8 mouse cellular contexts compared by ENCODE assay signal in the genomic region with DNA sequence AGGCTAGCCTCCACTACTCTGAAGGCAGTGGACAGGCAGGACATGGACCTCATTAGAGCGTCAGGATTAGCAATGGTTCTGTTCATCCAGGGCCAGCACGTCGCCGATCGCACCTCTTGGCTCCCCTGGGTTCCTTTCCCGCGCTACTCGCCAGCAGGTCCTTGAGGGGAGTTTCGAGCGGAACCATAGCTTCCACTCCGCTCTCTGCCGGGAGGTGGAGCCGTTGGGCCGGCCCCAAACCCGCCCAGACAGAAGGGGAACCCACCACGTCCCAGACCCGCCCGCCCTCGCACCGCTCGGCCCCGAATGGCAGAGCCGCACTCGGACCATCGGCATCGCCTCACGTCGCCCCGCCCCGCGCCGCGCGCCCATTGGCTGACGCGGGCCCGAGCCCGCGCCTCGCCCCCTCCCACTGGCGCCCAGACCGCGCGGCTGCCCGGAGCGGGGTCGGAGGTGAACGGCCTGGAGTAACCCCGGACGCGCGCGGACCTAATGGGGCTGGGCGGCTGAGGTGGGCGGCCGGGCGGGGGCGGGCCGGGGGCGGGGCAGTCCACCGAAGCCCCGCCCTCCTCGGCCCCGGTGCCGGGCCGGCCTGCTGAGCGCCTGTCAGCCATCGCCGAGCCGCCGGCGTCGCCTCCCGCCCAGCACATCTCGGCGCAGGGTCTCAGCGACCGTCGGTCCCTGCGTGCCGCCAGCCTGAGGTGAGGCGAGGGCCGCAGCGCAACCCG. TPM values are rescaled to one million over a fixed set of nuclear protein-coding genes. Genes with fewer than 3 reads are reported as not detected.
DNase-seq lines count a peak whose midpoint lies in the region; ATAC-seq lines count a peak whose summit lies in the region.

No protein-coding gene starts in this region.

- no peaks in the 10 kb centered on the region for H3K27me3 ChIP-seq in heart, embryonic 14.5 days (ENCODE audit: control insufficient read depth, insufficient read depth, low read length)
- no peaks in the 10 kb centered on the region for H3K27me3 ChIP-seq in liver, embryonic 12.5 days (replicated peaks)
- H3K27me3 ChIP-seq in splenic B cell, adult 2 months (ENCODE audit: control insufficient read depth, insufficient read depth, low read length, poor library complexity, severe bottlenecking) = no peaks in the 10 kb centered on the region

- H3K4me3 ChIP-seq in heart, embryonic 14.5 days (ENCODE audit: control insufficient read depth in 1 of 2, insufficient read depth in 1 of 2, low read depth in 1 of 2, low read length in 2 of 2) = peak overlapping the region; percentile 77 to 84
- peak overlapping the region; percentile 92 for H3K4me3 ChIP-seq in liver, embryonic 12.5 days

- no peaks in the 10 kb centered on the region for H3K36me3 ChIP-seq in heart, embryonic 14.5 days (ENCODE audit: control insufficient read depth, insufficient read depth, low read length)
- H3K36me3 ChIP-seq in liver, embryonic 12.5 days = no peaks in the 10 kb centered on the region
- no peaks in the 10 kb centered on the region for H3K36me3 ChIP-seq in splenic B cell, adult 2 months (ENCODE audit: control insufficient read depth, insufficient read depth, low read length, poor library complexity, severe bottlenecking)

- ATAC-seq in heart, embryonic 14.5 days (ENCODE audit: insufficient number of reproducible peaks, insufficient read depth, low FRiP score, low read depth) = peak; percentile 99
- peak; percentile 97 for ATAC-seq in liver, embryonic 12.5 days

- peaks cover 0 to 13% of the 10 kb centered on the region in 2 experiments; a peak in 2 of 4 replicates for H3K4me1 ChIP-seq in heart, embryonic 14.5 days (ENCODE audit: control insufficient read depth in 2 of 2, insufficient read depth in 2 of 2, low read length in 2 of 2)
- peaks cover 50% of the 10 kb centered on the region for H3K4me1 ChIP-seq in liver, embryonic 12.5 days

- peak; percentile 82 to 86 for DNase-seq in CD8-positive naive resting alpha-beta T cell, adult 2 months (ENCODE audit: low read depth in 2 of 2, low spot score in 2 of 2)
- DNase-seq in c-Kit-negative CD71-positive TER-119-positive erythroid progenitor cells, embryonic 14.5 days (ENCODE audit: low read depth, low spot score) = peak; percentile 73
- peak; percentile 88 for DNase-seq in fibroblast of lung, adult 2 months (ENCODE audit: low read depth)
- peak; percentile 99 for DNase-seq in kidney, postnatal 10 days
- peak; percentile 91 for DNase-seq in naive thymus-derived CD4-positive, alpha-beta T cell, adult 2 months (ENCODE audit: low read depth)
- peak; percentile 96 for DNase-seq in splenic B cell, adult 2 months (ENCODE audit: low read depth, low spot score)

- peak overlapping the region; percentile 78 to 92 for H3K27ac ChIP-seq in heart, embryonic 14.5 days (replicated peaks in 1 of 2; ENCODE audit: control insufficient read depth in 1 of 2, insufficient read depth in 1 of 2, low read depth in 2 of 2, low read length in 2 of 2)
- H3K27ac ChIP-seq in liver, embryonic 12.5 days = peak overlapping the region; percentile 88

- H3K9ac ChIP-seq in heart, embryonic 14.5 days (ENCODE audit: low read length) = peak overlapping the region; percentile 85
- H3K9ac ChIP-seq in liver, embryonic 12.5 days = peak overlapping the region; percentile 90

- no peaks in the 10 kb centered on the region for H3K9me3 ChIP-seq in heart, embryonic 14.5 days (ENCODE audit: control insufficient read depth, low read length)
- no peaks in the 10 kb centered on the region for H3K9me3 ChIP-seq in liver, embryonic 12.5 days (replicated peaks)

- under 1% methylated on average over 82 of the region's 85 CpGs for WGBS in heart, embryonic 14.5 days
- under 1% methylated on average over 85 of the region's 85 CpGs for WGBS in liver, embryonic 12.5 days (ENCODE audit: insufficient replicate concordance)

- H3K4me2 ChIP-seq in heart, embryonic 14.5 days (ENCODE audit: low read length) = peak overlapping the region; percentile 82
- peak overlapping the region; percentile 100 for H3K4me2 ChIP-seq in liver, embryonic 12.5 days

RNA-seq across cellular contexts. Expression of a gene that starts 12.1 kb away (rescaled TPM):
- polyA plus RNA-seq in heart, embryonic 14.5 days (2014; fragmentation: Nextera tagmentation; extraction: Ambion mirVana) = not detected in 2 replicates
- polyA plus RNA-seq in liver, embryonic 12.5 days (2016; fragmentation: Nextera tagmentation; extraction: Ambion mirVana) = not detected in 2 replicates

RNA-seq across cellular contexts. Expression of a gene that starts 49.9 kb away (rescaled TPM):
- polyA plus RNA-seq in heart, embryonic 14.5 days (2014; fragmentation: Nextera tagmentation; extraction: Ambion mirVana) = 8.3 and 8.9 TPM in 2 replicates
- 11.8 and 12.6 TPM in 2 replicates for polyA plus RNA-seq in liver, embryonic 12.5 days (2016; fragmentation: Nextera tagmentation; extraction: Ambion mirVana)

RNA-seq across cellular contexts. Expression of a gene that starts 50.0 kb away (rescaled TPM):
- polyA plus RNA-seq in heart, embryonic 14.5 days (2014; fragmentation: Nextera tagmentation; extraction: Ambion mirVana) = 16.8 and 16.9 TPM in 2 replicates
- 16.2 and 16.7 TPM in 2 replicates for polyA plus RNA-seq in liver, embryonic 12.5 days (2016; fragmentation: Nextera tagmentation; extraction: Ambion mirVana)

Comparison
In these comparisons a context has a peak if more than half of its experiments do, and no peak if none do; other contexts are left out.
1. Peak in every context shown above with its lines: DNase-seq, ATAC-seq, H3K4me3 ChIP-seq and H3K27ac ChIP-seq.